Mouse (Mus musculus): ENCODE results near the gene Shank3. TPM values are rescaled to one million over a fixed set of nuclear protein-coding genes. Genes with fewer than 3 reads are reported as not detected.

The Shank3 gene
- 10.2 and 14.9 TPM in 2 replicates for total RNA-seq (2017)

GRCm38 (mm10) chr15:89498961-89499688 is at the start of gene Shank3:
Gene Shank3, plus strand, starts transcription at chr15:89499623.
- ATAC-seq (replicated peaks; ENCODE audit: low read depth, poor library complexity, severe bottlenecking) = peak; percentile 20

GRCm38 (mm10) chr15:89452906-89453864 is 46.2 kb upstream of the Shank3 start:
- ATAC-seq (replicated peaks; ENCODE audit: low read depth, poor library complexity, severe bottlenecking) = peak; percentile 99

DNA sequence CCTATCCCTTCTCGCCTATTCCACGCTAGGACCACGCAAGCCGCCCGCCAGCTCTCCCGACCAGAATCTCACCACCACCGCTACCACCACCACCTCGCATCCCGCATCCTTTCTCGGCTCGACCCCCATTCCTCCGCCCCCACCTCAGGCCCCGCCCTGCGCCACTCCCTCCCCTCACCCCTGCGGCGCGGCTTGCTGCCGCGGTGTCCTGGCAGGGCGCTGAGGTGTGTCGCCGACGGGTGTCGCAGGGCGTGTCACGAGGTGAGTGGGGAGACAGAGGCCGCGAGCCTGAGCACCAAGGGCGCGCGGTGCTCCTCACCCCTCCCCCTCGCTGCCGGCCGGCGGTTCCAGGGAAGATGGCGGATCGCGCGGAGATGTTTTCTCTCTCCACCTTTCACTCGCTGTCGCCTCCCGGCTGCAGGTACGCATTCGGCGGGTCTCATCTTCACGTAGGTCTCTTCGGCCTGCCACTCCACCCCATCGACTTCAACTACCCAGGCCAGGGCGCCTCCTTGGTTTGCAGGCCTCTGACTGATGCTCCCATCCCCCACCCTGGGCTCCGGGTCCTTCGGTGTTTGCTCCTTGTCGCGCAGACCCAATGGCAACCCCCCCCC is 45.5 kb upstream of the Shank3 start, which contains the start of gene Mapk8ip2:
TSS of gene Mapk8ip2 (plus strand) at position 49 of the 614 bp plus-strand sequence.
- ATAC-seq (replicated peaks; ENCODE audit: low read depth, poor library complexity, severe bottlenecking) = no peak

DNA sequence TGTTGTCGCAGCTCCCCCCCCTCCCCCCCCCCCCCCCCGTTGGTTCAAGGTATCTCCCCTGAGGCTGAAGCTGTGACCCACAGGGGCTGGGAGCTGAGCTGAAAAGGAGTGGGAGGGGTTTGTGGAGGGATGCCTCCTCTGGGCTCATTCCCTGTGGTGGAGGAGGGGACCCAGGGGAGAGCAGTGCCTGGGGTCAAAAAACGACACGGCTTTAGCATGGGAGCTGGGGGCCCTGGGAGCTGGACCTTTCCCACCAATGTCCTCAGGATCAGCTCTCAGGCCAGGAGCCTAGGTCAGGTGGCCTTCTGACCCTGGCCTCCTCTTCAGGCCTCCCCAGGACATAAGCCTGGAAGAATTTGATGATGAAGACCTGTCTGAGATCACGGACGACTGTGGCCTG is 44.6 kb upstream of the Shank3 start:
- ATAC-seq (replicated peaks; ENCODE audit: low read depth, poor library complexity, severe bottlenecking) = no peak

GRCm38 (mm10) chr15:89455642-89456041 is 43.8 kb upstream of the Shank3 start:
- ATAC-seq (replicated peaks; ENCODE audit: low read depth, poor library complexity, severe bottlenecking) = no peak

DNA sequence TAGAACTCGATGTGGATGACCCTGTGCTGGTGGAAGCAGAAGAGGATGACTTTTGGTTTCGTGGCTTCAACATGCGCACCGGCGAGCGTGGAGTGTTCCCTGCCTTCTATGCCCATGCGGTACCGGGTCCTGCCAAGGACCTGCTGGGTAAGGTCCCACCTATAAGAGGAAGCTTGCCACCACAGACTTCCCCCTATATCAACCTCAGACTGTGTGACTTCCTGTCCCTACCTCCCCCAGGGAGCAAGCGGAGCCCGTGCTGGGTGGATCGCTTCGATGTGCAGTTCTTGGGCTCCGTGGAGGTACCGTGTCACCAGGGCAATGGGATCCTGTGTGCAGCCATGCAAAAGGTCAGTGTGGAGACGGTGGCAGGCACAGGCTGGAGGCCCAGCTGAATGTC is 40.5 kb upstream of the Shank3 start:
- ATAC-seq (replicated peaks; ENCODE audit: low read depth, poor library complexity, severe bottlenecking) = peak; percentile 52

GRCm38 (mm10) chr15:89459821-89460220 is 39.6 kb upstream of the Shank3 start:
- no peak for ATAC-seq (replicated peaks; ENCODE audit: low read depth, poor library complexity, severe bottlenecking)

GRCm38 (mm10) chr15:89460298-89460697 is 39.1 kb upstream of the Shank3 start:
- no peak for ATAC-seq (replicated peaks; ENCODE audit: low read depth, poor library complexity, severe bottlenecking)

DNA sequence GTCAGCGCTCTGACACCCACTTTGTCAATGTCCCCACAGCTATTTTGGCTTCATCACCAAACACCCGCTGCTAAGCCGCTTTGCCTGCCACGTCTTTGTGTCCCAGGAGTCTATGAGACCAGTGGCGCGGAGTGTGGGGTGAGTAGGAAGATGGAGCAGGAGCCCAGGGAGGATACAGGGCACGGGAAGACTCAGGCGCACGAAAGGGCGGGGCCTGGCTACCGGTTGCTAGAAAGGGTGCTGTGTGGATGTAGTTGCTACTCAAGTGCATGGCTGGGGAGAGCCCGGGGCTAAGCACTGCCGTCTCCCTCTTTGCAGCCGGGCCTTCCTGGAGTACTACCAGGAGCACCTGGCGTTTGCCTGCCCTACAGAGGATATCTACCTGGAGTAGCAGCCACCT is 38.1 kb upstream of the Shank3 start:
- ATAC-seq (replicated peaks; ENCODE audit: low read depth, poor library complexity, severe bottlenecking) = no peak

DNA sequence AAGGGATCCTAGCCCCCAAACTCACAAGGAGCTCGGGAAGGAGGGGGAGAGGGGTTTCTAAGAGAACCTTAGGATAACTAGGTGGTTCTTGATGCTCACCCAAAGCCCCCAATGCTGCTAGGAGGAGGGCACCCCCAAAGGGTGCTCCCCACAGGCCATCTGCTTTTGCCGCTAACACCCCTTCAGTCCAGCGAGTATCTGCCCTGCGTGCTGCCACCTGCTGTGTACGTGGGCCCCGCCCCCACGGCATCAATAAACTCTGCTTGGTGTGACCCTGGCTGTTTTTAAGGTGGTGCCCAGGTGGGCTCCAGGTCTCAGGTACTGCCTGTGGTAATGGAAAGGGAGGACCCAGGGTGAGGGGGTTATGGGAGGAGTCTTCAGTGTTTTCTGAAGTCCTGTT is 37.2 kb upstream of the Shank3 start:
- no peak for ATAC-seq (replicated peaks; ENCODE audit: low read depth, poor library complexity, severe bottlenecking)

- peak; percentile 78 for ATAC-seq (replicated peaks; ENCODE audit: low read depth, poor library complexity, severe bottlenecking)
Measured at GRCm38 (mm10) chr15:89463334-89464235, 35.8 kb upstream of the Shank3 start.

DNA sequence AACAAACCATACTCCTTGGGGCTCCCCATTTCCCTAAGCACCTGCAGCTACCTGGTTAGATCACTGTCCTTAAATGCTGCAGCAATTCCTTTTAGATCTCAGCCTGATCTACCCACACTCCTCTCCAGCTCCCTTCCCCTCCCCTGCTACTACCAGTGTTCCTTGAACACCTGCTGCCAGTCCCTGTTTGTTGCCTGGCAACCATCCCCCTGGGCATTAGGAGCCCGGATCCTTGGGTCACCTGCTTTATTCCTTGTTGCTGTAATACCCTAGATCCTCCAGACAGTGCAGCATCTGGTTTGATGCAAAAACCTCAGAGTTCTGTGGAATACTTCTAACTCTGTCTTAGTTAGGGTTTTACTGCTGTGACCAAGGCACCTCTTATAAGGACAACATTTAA is 34.4 kb upstream of the Shank3 start:
- no peak for ATAC-seq (replicated peaks; ENCODE audit: low read depth, poor library complexity, severe bottlenecking)

GRCm38 (mm10) chr15:89468577-89468976 is 30.8 kb upstream of the Shank3 start:
- peak; percentile 77 for ATAC-seq (replicated peaks; ENCODE audit: low read depth, poor library complexity, severe bottlenecking)

- ATAC-seq (replicated peaks; ENCODE audit: low read depth, poor library complexity, severe bottlenecking) = no peak
Measured at GRCm38 (mm10) chr15:89471476-89471875, 27.9 kb upstream of the Shank3 start.

GRCm38 (mm10) chr15:89473370-89473769 is 26.1 kb upstream of the Shank3 start:
- ATAC-seq (replicated peaks; ENCODE audit: low read depth, poor library complexity, severe bottlenecking) = no peak

DNA sequence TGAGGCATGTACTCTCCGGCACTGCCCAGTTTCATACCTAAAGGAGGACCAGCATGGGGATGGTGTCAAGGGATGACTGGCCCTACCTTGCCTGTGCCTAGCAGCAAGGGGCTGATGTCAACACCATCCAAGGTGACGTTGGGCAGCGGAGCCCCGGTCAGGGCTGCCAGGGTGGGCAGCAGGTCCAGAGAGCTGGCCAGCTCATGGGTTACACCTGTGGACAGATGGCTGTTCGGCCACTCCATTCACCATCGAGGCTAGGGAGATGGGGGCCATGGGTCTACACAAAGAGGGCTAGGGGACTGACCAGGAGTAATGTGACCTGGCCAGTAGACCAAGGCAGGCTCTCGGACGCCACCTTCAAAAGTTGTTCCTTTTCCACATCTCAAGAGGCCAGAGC is 25.5 kb upstream of the Shank3 start:
- no peak for ATAC-seq (replicated peaks; ENCODE audit: low read depth, poor library complexity, severe bottlenecking)

- ATAC-seq (replicated peaks; ENCODE audit: low read depth, poor library complexity, severe bottlenecking) = no peak
Measured at GRCm38 (mm10) chr15:89474596-89475292, 24.7 kb upstream of the Shank3 start.

- no peak for ATAC-seq (replicated peaks; ENCODE audit: low read depth, poor library complexity, severe bottlenecking)
Measured at GRCm38 (mm10) chr15:89475293-89475600, 24.2 kb upstream of the Shank3 start.
